Mouse (Mus musculus) brain, embryonic 14.5 days (tissue): ENCODE results near the gene Ikbke. TPM values are rescaled to one million over a fixed set of nuclear protein-coding genes. Genes with fewer than 3 reads are reported as not detected.

Experiments
- DNase-seq: peaks from one replicate; pipeline ENCODE4 v3.0.0-alpha.2; 2011; ENCODE audit warnings: low read depth
- CTCF ChIP-seq: fragments of 200-500 bp; IDR thresholded peaks from 2 replicates; pipeline ENCODE4 v1.5.1; 2012; ENCODE audit warnings: inconsistent platforms, mild to moderate bottlenecking, moderate library complexity, borderline replicate concordance; ENCODE audit not compliant: insufficient read depth, insufficient read length; ENCODE audit errors: extremely low read depth
- POLR2A ChIP-seq: fragments of 200-500 bp; IDR thresholded peaks from 2 replicates; pipeline ENCODE4 v1.6.1; 2012; ENCODE audit warnings: mild to moderate bottlenecking, inconsistent platforms, borderline replicate concordance; ENCODE audit not compliant: poor library complexity, insufficient read depth, insufficient read length, severe bottlenecking; ENCODE audit errors: extremely low read depth
- polyA plus RNA-seq: library from polyadenylated mRNA; depleted of rRNA; stranded (reverse); fragments of >200 nt; gene quantifications from 2 replicates; pipeline ENCODE4 v1.2.3, GENCODE M21; 2012

Ikbke gene
- polyA plus RNA-seq, 1 experiment, result 1.8 TPM

- peak; percentile 68; the same call in 1 of the 2 replicates for TF ChIP-seq CTCF
- TF ChIP-seq POLR2A, result no peak
- peak; percentile 61 for DNase-seq
Measured at GRCm38 (mm10) chr1:131246433-131247395, 32.7 kb downstream of the Ikbke start.

DNA sequence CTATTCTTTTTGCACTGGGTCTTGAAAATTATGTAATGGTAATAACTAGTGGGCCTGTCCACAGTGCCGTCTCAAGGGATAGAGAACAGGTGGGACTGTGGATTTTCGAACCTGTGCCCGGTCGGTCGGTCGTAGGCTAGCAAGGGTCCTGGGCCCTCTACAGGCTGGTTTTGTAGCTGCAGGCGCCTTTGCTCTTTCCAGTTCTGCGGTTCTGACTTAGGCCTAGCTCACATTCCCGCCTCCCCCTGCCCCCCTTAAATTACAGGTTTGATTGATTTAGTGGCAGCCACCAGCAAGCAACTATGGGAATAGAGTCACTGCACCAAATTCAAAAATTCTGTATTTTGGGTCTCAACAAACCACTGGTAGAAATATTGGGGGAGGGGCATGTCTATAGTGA, 33.5 kb downstream of the Ikbke start:
- TF ChIP-seq CTCF (peak; percentile 65), POLR2A (no peak)
- DNase-seq, result peak; percentile 42

- DNase-seq, result peak; percentile 51
- 0 out of 2 replicates have a peak, but pooled peaks have one; percentile 22 for TF ChIP-seq POLR2A
- no peak for TF ChIP-seq CTCF
Measured at GRCm38 (mm10) chr1:131245089-131245856, 34.1 kb downstream of the Ikbke start, which contains the start of gene Rassf5. TSS of gene Rassf5 (minus strand) at chr1:131245258.

DNA sequence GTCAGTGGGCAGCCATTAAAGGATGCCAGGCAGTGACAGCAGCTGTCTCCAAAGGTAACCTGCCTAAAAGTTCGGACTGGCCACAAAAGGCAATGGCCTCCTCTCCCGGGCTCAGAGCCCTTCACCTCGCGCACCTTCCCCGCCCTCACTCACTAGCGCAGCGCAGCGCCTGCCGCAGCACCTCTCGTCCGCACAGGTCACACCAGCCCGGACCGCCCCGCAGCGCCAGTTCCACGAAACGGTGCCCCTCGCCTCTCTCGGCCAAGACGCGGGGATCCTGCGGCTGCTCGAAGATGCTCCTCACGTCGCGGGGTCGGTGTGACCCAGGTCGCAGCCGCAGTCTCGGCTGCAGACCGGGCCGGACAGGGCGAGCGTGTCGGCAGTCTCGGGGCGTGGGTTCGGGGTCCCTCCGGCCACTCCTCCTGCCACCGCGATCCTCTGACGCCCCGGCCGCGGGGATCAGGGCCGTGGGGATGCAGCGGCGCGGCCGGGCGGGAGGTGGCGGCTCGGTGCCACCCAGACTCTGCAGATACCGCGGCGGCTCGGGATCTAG, 34.8 kb downstream of the Ikbke start:
- TF ChIP-seq CTCF (no peak), POLR2A (no peak)
- no peak for DNase-seq

DNA sequence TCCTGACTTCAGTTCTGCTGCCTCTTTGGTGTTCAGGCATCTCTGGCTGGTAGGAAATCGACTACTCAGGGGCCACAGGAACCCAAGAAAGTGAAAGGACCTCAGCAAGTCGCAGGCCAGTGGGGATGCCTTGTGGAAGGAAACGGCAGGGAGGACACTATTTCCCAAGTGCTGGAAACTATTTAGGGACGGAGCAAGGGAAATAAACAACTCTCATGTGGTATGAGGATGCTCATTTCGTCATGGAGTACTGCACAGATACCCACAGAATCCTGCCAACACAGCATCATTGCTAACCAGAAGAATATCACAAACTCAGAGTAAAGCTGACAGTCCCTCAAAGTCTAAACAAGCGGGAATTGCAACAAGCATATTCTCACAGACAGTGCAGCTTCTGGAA, 36.5 kb downstream of the Ikbke start:
- no peak for DNase-seq
- TF ChIP-seq CTCF, result no peak
- no peak for TF ChIP-seq POLR2A

GRCm38 (mm10) chr1:131239576-131240193, 39.7 kb downstream of the Ikbke start:
- TF ChIP-seq POLR2A, result no peak
- TF ChIP-seq CTCF, result no peak
- DNase-seq, result peak; percentile 50

GRCm38 (mm10) chr1:131238931-131239381, 40.5 kb downstream of the Ikbke start:
- TF ChIP-seq CTCF (no peak), POLR2A (no peak)
- DNase-seq, result no peak

DNA sequence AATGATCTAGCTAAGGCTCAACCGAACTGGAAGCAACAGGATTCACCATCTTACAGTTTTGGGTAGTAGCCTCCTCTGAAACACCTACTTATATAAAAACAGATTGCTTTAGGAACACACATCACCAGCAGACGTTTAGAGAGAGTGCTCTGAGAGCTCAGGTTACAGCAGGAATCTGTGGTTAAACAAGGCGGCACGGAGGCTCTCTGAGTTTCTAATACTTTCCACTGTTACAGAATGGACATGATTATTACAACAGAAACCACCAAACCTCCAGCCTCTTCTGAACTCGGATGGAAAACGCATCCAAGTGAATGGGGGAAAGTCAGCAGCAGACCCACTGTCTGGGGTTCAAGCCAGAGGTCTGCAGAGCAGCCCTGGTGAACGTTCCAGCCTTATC, 43.3 kb downstream of the Ikbke start:
- TF ChIP-seq CTCF, result no peak
- TF ChIP-seq POLR2A, result no peak
- DNase-seq, result no peak

DNA sequence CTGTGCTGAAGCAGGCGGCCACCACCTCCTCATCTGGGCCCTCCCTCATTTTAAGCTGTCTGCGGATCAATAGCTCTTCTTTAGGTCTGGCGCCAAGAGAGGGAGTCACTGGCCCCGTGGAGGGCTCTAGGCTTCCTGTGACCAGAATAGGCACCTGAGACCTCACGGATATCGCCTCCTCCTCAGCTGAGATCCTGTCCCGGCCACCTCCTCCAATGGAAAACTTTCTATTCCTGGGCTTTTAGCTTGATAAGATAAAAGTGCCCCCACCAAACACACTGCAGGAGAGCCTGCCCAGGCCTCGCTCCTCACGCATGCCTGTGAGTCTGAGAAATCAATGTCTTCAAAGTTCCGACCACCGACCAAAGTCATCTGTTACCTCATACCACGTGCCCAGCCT, 45.9 kb downstream of the Ikbke start:
- DNase-seq, result no peak
- TF ChIP-seq POLR2A (no peak), CTCF (no peak)

- DNase-seq, result no peak
- no peak for TF ChIP-seq CTCF
- TF ChIP-seq POLR2A, result no peak
Measured at GRCm38 (mm10) chr1:131228659-131229058, 50.7 kb downstream of the Ikbke start.
